Mouse (Mus musculus) left cerebral cortex, postnatal 36 days (tissue): ENCODE measurements around the gene Fgfr2. TPM values are rescaled to one million over a fixed set of nuclear protein-coding genes. Genes with fewer than 3 reads are reported as not detected.

Experiments
- DNase-seq, 2 experiments: peaks; one replicate each; pipeline ENCODE4 v3.0.0; 2021 to 2022; ENCODE audit warnings: low spot score in 2 of 2, mixed read lengths in 1 of 2
- intact Hi-C: fragments of 180-260 bp; cut with DNase I; formaldehyde crosslinking; loops from one replicate; pipeline ENCODE4 v1.15.1; 2025
- total RNA-seq, 2 experiments: library from RNA; stranded (reverse); gene quantifications; 2 replicates each; pipeline ENCODE4 v1.2.3; 2021

Fgfr2 gene
- total RNA-seq, 2 experiments from 2014 or later: 41.6 to 46.6 TPM

DNA sequence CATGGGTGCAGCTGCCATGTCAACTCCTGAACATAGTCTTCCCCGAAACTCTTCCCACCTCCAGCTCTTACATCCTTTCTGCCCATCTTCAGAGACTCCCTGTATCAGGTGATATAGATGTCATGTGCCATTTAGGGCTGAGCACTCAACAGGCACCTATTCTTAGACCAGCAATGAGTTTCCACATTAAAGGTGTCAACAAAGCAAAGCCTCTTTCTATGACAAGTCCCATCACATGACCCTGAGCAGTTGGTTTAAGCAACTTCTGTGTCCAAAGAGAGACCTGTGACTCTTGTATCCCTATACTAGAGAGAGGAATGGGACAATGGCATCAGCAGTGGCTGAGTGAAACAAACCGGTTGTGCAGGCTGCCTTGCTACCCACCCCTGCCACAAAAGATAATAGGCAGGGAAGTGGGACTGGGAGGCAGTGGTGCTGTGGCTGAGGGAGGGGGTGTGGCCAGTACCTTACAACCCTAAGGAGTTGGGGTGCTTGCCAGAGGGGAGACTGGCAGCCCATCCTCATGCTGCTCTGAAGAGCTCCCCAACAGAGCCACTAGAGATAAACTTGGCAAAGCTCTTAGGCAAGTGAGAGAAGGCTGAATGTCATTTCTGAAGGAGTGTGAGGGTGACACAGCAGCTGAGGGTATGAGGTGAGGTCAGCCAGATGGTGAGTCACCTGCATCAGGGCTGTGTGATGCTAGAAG is 222.2 kb downstream of the Fgfr2 start:
- intact Hi-C loops: no loop called here
- no peak for DNase-seq

DNA sequence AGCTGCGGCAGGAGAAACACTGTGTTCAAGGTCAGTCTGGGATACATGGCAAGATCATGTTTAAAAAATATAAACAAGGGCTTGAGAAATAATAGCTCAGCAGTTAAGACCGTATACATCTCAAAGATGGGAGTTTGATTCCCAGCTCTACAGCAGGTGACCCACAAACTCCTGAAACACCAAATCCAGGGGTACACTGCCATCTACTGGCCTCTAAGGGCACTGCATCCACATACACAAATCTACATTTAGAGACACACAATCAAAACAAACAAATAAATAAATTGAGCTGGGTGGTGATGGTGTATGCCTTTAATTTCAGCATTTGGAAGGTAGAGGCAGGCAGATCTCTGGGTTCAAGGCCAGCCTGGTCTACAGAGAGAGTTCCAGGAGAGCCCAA is 224.9 kb downstream of the Fgfr2 start:
- DNase-seq: no peak
- intact Hi-C loops: no loop called here

GRCm38 (mm10) chr7:132897258-132897657 is 225.9 kb downstream of the Fgfr2 start:
- DNase-seq: no peak
- intact Hi-C loops: no loop called here

DNA sequence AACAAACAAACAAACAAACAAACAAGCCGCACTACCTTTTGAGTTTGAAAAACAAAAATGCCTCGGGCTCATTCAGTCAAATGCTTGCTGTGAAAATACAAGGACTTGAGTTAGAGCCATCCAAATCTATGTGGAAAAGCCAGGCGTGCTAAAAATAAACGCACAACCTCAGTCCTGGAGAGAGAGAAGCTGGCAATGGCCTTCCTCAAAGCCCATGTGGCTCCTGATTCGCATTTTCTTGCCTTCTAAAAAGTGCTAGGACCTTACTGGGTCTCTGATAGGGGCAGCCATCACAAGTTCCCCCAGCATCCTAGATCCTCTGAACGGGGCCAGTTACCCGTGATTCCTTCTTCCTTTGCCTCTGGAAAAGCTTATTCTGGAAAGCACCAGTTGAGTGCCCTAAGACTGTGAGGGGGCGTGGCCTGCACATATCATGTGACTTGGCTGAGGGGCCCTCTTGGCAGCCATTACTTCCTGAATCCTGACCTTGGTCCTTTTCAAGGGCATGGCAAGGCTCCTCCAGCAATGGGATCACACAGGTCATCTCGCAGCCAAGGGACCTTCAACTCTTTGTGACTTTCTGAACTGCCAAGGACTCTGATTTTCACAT is 226.8 kb downstream of the Fgfr2 start:
- no peak for DNase-seq
- intact Hi-C loops: no loop called here

- DNase-seq: no peak
- intact Hi-C loops: no loop called here
Measured at GRCm38 (mm10) chr7:132894841-132895555, 228.2 kb downstream of the Fgfr2 start.

- intact Hi-C loops: no loop called here
- no peak for DNase-seq
Measured at GRCm38 (mm10) chr7:132893336-132893735, 229.8 kb downstream of the Fgfr2 start.

- intact Hi-C loops: no loop called here
Measured at GRCm38 (mm10) chr7:132892806-132893205, 230.3 kb downstream of the Fgfr2 start.

DNA sequence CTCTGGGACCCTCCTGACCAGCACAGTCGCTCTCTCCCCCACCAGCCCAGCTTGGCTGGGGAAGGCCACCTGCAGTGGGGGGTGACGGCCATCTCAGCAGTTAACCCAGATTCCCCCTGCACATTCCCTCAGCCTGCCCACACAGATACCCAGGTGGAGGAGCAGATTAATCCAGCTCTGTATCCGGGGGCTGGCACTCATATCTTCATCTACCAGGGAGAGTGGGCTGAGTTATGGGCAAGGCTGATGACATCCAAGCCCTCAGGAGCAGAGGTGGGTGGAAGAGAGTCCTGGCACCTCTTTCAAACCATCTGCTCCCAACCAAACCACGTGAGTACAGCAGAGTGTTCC is 230.9 kb downstream of the Fgfr2 start:
- no peak for DNase-seq
- intact Hi-C loops: no loop called here

More at GRCm38 (mm10) chr7:132892806-132893205, 230.3 kb downstream of the Fgfr2 start:
- DNase-seq: no peak

DNA sequence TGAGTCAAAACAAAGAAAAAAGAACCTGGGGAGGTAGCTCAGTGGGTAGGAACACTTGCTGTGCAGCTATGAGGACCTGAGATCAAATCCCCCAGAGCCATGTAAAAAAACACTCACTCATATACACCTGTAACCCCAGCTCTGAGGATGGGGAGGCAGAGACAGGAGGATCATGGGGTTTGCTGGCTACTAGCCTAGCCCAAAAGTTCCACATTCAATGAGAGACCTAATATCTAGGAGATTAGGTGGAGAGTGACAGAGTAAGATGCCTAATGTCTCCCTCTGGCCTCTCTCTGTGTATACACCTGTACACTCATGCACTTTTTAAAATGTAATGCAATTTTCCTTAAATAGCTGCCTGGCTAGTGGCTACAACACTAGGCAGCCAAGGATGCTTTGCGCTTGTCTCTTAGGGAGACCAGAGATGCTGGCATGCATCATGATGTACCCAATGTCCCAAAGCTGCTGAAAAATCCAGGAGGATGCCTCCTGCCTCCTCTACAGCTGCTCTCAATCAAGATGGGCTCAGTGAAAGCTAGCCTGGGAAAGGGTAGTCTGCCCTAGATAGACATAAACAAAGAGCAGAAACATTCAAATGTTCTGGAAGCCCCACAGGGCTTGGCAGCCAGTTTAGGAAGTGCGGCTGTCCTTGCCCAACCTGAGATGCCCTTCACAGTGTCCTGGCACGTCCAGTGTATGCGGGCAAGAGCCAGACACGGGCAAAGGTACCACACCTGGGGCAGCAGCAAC is 231.4 kb downstream of the Fgfr2 start:
- intact Hi-C loops: no loop called here
- DNase-seq: no peak

DNA sequence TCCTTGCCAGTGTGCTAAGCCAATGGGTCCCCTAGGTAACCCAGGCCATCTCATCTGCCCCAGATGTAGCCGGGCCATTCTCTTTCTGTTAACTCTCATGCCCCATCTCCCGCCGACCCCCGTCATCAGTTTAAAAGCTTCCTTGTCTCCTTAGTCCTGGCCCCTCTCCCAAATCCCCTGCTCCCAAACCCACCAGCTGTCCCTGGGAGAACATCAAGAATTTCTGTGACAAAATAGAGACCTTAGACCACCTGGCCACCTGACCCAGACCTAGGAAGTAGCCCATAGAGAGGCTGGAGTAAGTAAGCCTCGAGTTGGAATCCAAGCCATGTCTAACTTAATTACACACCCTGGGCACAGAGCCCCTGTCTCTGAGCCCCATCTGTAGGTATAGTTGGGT is 232.9 kb downstream of the Fgfr2 start:
- no peak for DNase-seq
- intact Hi-C loops: no loop called here

DNA sequence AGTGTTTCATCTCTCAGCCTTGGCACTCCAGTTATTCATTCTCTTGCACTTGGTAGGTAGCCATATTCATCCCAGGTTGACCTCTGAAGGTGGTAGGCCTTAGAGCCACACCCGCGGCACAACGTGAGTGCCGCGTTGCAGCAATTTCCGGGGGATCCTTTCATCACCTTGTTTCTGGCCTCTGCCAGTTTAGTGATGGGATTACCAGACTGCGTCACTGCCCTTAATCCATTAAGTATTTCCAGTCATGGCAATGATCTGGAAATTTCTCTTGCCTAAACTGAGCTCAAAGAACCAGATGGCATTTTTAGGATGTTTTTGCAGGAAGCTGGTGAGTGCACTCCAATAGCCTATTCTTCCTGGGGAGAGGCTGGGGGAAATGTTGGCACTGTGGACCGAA is 233.5 kb downstream of the Fgfr2 start:
- intact Hi-C loops: loop anchor here (10.0 kb wide), 1 partner anchor 115 kb away; no protein-coding TSS in a partner anchor
- no peak for DNase-seq

- intact Hi-C loops: loop anchor here (10.0 kb wide), 1 partner anchor 116 kb away; no protein-coding TSS in a partner anchor
- no peak for DNase-seq
Measured at GRCm38 (mm10) chr7:132888518-132889249, 234.5 kb downstream of the Fgfr2 start.

GRCm38 (mm10) chr7:132888052-132888451 is 235.1 kb downstream of the Fgfr2 start:
- no peak for DNase-seq
- intact Hi-C loops: loop anchor here (10.0 kb wide), 1 partner anchor 117 kb away; no protein-coding TSS in a partner anchor

DNA sequence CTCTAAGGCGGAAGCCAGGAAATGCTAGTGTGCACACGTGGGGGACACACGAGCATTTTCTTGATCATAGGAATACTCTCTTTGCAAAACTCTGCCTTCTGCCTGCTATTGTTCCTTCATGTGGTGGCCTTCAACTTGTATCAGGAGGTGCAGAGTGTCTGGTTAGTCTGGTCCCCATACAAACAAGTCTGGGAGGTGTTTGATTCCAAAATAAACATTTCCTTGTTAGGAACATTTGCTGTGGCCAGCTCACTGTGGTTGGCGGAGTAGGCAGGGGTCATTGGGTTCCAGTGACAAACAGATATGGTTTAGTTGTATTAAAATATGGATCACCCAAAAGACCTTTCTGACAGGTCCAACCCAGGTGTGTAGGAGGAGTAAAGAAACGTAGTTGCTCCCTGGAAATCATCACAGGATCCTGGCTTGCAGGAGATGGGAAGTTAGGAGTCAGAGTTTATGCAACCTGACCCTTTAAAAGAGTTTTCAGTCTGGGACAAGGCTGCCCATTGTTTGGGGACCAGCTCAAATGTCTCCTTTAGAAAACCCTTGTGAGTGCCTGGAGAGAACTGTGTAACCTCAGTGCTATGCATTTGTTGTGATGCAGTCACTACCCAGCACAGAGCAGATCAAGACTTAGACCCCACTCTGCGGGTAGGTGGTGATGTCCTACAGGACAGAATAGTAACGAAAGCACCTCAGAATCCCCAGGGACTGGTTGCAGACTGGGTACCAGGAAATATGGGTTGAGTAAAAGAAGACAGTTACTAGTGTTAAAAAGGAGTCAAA is 235.9 kb downstream of the Fgfr2 start:
- intact Hi-C loops: loop anchor here (10.0 kb wide), 1 partner anchor 118 kb away; no protein-coding TSS in a partner anchor
- DNase-seq: no peak

GRCm38 (mm10) chr7:132884031-132884430 is 239.1 kb downstream of the Fgfr2 start:
- DNase-seq: no peak
- intact Hi-C loops: loop anchor here (10.0 kb wide), 1 partner anchor 121 kb away; no protein-coding TSS in a partner anchor

DNA sequence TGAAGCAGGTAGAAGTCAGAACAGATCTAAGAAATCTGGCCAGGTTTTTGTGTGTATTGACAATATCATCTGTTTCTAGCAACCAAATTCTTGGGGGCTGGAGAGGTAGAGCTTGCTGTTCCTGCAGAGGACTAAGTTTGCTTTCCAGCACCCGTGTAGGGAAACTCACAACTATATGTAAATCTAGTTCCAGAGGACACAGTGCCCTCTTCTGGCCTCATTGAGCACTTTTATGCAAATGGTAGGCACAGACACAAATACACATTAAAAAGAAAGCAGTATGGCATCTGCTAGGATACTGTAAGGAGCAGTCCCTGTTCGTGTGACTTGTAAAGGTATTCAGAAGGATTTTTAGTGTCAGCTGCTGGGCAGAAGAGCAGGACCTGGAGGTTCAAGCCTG is 240.8 kb downstream of the Fgfr2 start:
- intact Hi-C loops: loop anchor here (10.0 kb wide), 1 partner anchor 122 kb away; no protein-coding TSS in a partner anchor

DNA sequence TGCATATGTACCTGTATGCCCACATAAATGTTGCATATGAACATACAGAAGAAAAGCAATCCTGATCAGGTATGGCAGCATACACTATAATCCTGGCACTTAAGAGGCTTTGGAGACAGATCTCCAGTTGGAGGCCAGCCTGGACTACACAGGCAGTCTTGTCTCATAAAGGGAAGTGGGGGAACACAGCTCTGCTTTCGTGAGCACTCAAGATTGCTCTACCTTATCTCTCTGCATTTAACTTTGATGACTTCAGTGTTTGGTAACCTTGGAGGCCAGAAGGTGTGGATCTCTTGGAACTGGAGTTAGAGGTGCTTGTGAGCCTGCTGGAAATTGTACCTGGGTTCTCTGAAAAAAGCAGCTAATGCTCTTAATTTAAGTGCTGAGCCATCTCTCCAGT is 242.9 kb downstream of the Fgfr2 start:
- DNase-seq: no peak
- intact Hi-C loops: loop anchor here (10.0 kb wide), 1 partner anchor 125 kb away; no protein-coding TSS in a partner anchor

More for the DNA sequence above, 240.8 kb downstream of the Fgfr2 start:
- DNase-seq: no peak

- no peak for DNase-seq
- intact Hi-C loops: no loop called here
Measured at GRCm38 (mm10) chr7:132875391-132876086, 247.6 kb downstream of the Fgfr2 start.
